Mouse (Mus musculus) gastrocnemius, postnatal 25 days (tissue): ENCODE results near the gene Uchl4. TPM values are rescaled to one million over a fixed set of nuclear protein-coding genes. Genes with fewer than 3 reads are reported as not detected.
"Not testable (repeated sequence)": the region's sequence is repeated elsewhere in the genome, so short reads cannot be mapped to it uniquely, and the experiment has no call there.

Source experiments
- DNase-seq: peaks from one replicate; pipeline ENCODE4 v3.0.0; 2022
- long read RNA-seq, 2 experiments: library from polyadenylated mRNA; stranded (forward); transcript quantifications; one replicate each; pipeline ENCODE4 v2.0.0; 2021
- total RNA-seq, 2 experiments: library from RNA; stranded (reverse); gene quantifications; 1 replicate in 1 of 2; 2 replicates in 1 of 2; pipeline ENCODE4 v1.2.3; 2021

The Uchl4 gene
- total RNA-seq, result 1 to 10 TPM; 1.4 to 1.8 TPM
- long read RNA-seq, experiment 1, result 0 reads
- long read RNA-seq, experiment 2, result 0 reads

DNA sequence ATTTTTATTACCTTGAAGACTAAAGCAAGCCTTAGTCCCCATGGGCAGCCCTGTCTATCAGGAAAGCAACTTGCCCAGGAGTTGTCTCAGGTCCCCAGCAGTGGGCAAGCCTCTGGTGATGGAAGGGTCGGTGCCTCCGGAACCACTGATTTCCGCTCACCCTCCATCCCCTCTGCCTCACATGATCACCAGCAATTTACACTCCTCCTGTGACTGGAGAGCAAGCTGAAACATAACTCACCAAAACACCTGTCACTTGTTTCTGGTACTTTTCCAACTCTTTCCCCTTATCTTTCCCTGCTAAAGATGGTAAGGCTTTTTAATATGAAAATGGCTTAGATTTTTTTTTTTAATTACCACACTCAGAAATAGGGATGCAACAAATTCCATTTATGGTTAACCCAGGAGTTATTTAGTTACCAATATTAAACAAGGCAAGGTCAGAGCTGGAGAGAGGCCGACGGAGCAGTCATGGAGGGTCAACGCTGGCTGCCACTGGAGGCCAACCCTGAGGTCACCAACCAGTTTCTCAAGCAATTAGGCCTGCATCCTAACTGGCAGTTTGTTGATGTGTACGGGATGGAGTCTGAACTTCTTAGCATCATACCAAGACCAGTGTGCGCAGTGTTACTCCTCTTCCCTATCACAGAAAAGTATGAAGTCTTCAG is at the start of gene Uchl4:
TSS of gene Uchl4 (plus strand) at position 434 of the 668 bp plus-strand sequence.
- DNase-seq, result no peak

DNA sequence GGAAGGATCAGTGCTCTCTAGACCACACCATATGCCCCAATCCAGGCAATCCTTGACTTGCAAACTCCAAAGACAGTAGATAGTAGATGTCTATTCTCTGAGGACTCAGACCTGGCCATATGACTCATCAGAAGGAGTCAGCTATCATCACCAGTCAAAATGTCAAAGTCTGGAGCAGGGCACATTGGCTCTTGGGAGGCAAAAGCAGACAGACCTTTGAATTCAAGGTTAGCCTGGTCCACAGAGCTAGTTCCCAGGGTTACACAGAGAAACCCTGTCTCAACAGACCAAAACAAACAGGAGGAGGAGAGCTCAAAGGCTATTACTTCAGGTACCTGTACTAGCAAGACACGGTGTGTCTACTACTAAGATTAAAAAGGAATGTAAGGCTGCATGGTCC is 41.1 kb upstream of the Uchl4 start:
- DNase-seq, result no peak

DNA sequence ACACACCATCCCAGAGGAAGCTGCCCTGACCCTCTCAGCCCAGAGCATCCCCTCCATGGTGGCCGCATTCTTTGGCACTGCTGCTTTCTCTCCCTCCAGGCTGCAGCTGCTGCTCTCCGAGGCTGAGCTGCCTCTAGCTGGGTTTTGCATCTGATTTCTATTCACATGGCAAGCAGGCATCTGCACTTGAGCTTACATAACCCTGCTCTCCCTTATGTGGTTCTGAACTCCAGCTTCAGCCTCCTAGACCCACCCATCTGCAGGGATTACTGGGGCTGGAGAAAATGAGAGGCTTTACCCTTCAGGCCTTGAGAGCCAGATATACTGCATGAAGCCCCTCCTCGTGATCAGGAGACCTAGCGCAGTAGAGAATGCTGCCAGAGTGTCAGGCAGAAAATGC is 39.4 kb upstream of the Uchl4 start:
- DNase-seq, result no peak

DNA sequence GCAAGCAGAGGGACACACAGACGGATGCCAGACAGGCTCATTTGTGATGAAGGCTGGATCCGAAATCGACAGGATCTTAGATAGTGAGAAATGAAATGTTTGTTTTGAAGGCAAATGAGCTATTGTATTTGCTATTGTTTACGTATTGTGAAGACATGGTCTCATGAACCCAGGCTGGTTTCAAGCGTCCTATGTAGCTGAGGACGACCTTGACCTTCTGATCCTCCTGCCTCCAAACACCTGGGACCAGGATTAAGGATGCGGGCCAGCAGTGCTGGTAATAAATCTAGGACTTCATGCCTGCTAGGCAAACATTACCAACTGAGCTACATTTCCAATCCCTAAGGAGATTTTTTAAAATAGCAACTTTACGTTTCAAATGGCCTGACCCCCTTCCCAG is 37.5 kb upstream of the Uchl4 start:
- no peak for DNase-seq

DNA sequence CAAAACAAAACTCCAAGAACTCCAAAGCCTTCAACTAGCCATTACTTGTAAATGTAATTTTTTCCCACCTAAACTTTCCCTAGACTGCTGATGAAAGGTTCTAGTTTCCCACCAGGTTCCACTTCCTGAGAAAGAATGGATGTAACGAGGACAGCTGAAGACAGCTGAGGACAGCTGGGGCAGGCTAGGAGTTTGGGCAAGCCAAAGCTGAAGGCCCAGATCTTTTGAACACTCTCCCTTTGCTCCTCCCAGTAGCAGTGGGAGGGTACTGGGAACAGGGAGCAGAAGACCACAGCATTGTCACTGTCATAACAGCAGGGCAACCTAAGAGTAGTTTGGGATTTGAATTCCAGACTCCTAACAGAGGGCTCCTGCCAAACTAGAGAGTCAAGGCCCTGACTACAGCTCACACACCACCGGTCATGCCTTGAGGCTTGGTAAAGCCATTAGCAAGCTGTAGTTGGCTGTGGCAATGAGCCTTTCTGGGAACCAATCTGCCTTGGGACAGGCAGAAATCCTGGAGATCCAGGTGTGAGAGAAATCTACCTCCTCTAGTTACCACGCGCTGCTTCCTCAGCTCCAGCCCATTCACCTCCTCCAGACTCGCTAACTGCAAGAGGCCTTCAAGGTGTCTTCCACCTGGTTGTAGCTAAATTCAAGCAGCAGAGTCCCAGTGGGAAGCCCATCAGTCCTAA is 36.8 kb upstream of the Uchl4 start:
- no peak for DNase-seq

DNA sequence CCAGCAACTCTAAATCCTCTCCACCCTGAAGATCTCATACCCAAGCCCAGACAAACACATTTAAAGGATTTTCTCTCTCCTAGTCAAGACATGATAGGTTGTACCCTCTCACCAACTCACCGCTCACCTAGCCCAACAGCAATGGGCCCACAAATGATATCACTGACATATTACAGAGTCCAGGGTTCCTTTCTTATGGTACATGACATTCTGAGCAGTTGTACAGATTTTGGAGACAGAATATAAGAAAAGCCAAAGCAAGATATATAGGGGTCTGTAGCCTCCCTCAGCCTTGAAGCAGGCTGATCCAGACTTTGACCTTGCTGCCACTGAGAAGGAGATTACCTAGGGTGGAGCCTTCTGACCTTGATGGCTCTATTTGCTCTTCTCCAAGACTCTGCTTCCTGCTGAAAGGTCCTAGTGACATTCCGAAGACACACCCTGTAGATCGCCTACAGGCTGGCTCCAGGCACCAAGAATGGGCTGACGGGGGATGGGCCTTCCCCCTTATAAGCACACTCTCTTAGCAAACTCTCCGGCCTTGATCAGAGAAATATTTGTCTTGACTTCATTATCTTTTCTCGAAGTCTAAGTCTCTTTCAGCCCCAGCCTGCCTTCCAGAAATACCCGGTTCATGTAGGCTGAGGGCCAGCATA is 36.1 kb upstream of the Uchl4 start:
- DNase-seq, result not testable (repeated sequence)

DNA sequence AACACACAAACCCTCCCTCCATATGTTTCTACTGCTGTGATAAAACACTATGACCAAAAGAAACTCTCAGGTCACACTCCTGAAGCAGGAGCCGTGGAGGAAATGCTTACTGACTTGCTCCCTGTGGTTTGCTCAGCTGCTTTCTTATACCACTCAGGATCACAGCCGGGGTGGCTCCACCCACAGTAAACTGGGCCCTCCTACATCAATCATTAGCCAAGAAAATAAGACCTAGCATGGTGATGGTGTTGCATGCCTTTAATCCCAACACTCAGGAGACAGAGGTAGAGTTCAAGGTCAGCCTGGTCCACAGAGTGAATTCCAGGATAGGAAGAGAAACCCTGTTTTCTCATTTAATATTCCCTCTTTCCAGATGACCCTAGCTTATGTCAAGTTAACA is 35.1 kb upstream of the Uchl4 start:
- no peak for DNase-seq

DNA sequence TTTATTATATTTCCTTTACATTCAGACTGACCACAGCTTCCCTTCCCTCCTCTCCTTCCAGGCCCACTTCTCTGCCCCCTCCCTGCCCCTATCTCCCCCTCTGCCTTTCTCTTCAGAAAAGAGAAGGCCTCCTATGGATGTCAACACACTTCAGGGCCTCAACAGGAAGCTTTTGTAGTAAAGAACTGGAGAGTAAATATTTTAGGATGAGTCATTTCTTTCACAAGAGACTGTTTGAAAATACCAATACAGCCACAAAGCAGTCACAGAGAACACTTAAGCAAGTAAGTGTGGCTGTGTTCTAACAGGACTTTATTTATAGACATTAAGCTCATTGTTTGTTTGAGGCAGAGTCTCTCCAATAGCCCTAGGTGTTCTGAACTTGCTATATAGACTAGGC is 32.7 kb upstream of the Uchl4 start:
- DNase-seq, result no peak

DNA sequence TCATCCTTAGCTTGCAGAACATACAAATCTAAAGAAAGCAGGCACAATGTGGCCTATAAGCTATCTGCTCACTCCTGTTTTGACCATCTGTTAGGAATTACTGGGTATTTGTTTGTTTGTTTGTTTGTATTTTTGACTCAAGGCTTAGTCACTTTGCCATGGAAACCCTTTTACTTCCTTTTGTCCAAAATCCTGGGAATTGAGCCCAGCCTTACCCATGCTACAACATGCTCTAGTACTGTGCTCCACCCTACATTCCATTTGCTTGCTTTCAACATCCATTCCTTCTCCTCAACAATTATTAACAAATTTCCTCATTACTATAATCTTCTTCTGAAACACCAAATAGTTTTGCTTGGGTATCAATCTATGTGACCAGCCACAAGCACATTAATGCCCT is 32.1 kb upstream of the Uchl4 start:
- DNase-seq, result no peak

DNA sequence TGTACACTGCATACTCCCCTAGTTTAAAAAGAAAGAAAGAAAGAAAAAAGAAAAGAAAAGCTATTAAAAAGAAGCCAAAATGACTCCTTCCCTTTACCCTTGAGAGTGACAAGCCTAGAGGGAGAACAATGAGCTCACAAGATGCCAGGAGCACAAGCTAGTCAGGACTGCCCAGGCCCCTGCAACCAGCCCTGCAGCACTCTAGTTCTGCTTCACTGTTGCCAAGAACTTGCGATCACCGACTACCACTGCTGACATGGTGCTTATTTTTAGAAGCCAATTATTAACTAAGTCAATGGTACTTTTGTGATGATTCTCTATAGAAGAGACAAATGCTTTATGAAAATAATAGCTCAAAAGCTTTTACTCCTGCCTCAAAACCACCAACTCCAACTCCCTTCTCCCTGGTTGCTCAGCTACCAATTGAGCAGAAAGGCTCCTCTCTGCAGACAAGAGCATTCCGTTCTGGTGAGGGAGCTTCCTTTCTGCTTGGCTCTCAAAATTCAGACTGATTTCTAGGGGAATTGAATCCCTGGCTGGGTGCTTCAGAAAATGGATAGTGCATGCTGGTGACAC is 27.4 kb upstream of the Uchl4 start:
- no peak for DNase-seq

DNA sequence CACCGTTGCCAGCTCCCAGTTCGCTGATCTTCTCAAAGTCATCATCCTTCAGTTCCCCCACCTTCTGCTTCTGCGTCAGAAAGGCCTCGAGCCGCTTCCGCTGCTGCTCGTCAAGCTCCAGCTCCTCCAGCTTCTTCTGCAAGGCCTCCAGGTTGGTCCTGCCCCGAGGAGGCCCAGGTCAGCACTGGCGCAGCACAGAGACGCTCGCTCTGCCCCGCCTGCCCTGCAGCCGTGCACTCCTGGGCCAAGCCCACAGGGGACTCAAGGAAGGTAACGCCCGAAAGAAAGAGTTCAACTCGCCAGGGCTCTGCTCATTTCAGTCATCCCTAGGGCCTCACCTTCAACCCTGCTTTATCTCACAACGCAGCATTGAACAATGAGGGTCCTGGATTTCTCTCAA is 20.5 kb upstream of the Uchl4 start:
- DNase-seq, result no peak

DNA sequence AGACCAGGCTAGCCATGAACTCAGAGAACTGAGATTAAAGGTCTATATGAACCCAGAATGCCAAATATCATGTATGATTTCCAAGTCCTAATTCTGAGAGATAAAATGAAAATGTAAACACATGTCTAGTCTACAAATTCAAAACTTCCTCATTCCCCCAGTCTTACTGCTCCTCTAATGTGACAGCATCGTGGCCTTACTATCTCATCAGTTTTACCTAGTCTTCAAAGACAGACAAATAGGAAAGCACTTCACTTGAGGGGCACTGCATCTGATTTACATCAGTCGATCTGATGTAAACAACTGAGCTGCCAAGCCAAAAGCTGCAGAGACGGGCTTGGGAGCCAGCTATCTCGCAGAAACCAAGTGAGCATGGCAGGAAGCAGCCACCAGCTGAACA is 18.9 kb upstream of the Uchl4 start:
- no peak for DNase-seq

DNA sequence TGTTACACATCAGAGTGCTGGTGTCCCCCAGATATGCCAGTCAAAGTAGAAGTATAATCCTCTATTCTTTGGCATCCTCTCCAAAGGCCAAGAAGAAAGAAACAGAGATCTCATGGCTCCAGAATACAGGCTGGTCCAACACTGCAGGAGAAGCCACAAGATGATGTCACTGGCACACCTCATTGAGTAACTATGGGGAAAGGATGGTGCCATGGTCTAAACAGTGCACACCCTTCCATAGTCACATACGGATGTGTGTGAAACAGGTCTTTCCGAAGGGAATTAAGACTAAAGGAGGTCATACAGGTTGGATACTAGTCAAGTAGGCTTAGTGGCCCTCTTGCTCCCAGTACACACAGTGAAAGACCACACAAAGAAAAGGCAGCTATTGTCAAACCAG is 18.4 kb upstream of the Uchl4 start:
- no peak for DNase-seq

DNA sequence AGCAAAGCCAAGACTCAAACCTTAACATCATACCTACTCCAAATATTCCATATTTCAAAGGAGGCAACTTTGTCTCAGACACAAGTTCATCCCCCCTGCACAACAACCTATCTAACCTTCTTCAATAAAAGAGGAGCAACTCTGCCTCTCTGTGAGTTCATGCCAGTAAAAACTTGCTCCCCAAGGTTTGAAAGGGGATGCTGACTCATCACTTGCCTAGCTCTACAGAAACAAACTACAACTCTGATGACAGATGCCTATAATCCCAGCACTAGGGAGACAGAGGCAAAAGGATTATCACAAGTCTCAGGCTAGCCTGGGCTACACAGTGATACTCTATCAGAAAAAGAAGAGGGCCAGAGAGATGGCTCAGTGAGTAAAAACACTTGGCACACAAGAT is 17.1 kb upstream of the Uchl4 start:
- no peak for DNase-seq

DNA sequence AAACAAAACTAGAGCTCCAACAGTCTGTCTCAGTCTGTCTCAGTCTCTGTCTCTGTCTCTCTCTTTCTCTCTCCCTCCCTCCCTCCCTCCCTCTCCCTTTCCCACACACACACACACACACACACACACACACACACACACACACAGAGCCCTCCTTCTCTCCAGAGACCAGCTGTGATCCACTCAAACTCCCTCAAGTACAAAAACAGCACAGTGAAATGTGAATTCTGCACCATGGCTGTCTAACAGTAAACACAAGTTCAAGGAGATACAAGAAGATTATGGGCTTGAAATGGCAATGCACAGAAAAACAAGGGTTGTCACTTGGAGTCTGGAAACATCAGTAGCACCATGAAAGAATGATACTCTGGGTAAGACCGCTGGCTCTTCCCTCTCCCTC is 15.7 kb upstream of the Uchl4 start:
- no peak for DNase-seq

DNA sequence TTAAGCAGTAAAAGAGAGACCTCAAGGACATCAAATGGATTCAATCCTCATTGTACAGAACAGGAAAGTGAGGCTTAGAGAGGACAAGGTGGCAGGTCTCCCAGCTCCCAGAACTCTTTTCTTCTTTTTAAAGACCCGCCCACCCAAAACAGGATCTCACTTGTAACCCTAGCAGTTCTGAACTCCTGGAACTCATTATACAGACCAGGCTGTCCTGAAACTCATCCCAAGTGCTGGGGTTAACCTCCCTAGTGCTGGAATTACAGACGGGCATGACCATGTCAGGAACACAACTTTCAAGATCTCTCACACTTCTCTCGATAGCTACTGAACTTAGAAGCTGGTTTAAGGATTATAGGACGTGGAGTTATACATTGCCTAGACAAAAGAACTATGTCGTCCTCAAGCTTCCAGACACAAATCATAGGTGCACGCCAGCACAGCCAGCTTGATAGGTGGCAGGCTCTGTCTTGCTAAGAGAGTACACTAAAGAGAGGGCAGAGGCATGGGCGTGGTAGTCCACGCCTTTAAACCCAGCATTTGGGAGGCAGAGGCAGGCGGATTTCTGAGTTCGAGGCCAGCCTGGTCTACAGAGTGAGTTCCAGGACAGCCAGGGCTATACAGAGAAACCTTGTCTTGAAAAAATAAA is 15.1 kb upstream of the Uchl4 start:
- DNase-seq, result no peak

DNA sequence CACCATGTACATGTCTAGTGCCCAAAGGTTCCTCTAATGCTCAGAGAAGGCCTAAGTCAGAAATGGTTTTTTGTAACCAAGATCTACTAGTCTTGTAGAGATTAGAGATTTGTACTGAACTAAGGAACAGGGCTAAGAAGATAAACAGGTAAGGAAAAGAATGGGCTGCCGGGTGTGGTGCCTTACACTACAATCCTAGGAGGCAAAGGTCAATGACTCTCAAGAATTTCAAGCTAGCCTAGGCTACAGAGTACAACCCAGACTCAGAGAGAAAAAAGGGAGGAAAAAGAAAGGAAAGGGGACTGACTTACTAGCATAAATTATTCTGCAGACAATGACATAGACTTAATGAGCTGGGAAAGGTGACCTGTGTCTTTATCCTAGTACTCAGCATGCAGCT is 14.4 kb upstream of the Uchl4 start:
- DNase-seq, result no peak

DNA sequence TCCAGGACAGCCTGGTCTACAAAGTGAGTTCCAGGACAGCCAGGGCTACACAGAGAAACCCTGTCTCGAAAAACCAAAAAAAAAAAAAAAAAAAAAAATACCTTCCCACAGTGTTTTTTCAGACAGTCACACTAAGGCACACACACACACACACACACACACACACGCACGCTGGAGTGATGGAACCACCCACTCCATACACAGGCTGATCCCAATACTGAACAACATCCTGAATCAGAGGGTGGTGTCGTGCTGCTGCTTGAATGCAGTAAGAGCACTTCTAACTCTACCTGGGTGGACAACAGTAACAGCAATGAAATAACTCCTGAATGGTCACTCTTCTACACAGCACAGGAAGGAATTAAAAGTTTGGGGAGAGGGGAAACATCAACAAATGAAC is 13.5 kb upstream of the Uchl4 start:
- DNase-seq, result no peak

DNA sequence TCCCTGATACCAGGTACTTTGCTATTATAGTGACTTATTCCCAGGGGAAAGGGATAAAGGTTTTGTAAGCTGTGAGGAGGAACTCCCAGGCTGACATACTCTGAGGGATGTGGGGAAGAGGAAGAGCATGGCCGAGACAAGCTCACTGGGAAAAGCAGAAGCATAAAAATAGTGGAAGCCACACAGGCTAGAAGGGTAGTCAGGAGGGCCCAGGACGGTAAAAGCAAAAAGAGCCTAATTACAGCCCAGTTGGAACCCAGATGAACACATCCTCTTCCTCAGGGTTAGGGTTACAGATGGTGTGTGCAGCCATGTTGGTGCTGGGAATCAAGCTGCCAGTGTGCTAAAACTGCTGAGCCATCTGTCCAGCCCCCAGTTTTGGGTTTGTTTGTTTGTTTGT is 12.9 kb upstream of the Uchl4 start:
- DNase-seq, result no peak

DNA sequence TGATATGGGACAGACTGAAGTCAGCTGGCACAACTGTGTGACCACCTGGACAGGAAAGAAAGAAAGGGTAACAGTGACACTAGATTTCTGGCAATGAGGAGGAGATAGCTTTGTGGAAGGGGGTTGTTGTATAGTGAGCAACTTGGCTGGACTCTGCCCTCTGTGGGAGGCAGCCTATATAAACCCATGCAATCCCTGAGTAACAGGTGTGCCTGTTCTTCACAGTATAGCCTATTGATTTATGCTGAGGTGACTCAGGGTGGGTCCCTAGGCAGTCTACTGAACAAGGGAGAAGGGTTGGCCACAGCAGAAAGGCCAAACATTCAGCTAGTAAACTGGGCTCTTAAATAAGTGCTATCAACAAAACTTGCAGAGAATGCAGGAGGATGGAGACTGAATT is 9.2 kb upstream of the Uchl4 start:
- no peak for DNase-seq

DNA sequence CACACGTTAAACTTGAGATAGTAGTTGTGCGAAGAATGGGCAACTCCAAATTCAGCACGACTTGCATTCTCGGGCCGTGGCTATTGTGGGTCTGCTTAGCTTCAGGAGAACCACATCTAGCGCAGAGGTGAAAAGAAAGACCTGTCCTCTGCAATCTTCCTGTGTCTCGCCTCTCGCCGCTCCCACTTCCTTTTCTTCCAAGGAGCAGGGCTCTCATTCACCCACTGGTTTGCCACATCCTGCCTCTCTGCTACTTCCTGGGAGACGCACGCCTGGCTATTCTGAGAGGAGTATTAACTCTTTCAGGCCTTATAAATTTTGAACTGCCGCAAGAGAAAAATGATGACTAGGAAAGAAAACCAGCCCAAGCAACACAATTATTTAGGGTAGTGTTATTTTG is 7.3 kb upstream of the Uchl4 start:
- no peak for DNase-seq

DNA sequence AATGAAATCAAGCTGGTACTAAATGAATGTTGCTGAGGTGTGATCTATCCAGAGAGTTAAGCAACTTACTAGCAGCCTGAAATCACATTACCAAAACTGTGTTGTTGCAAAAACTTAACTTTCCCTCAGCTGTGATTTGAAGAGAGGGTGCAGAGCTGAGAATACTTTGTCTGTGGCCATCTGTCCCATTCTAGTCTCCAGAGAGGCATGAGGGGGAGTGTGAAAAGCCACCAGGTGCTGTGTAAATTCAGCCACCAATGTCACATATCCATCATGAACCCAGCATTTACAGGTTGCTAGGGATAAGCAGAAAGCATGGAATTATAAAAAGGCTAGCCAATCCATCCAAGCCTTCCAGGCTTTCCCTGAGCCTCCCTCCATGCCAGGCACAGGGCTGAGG is 6.0 kb upstream of the Uchl4 start:
- no peak for DNase-seq

DNA sequence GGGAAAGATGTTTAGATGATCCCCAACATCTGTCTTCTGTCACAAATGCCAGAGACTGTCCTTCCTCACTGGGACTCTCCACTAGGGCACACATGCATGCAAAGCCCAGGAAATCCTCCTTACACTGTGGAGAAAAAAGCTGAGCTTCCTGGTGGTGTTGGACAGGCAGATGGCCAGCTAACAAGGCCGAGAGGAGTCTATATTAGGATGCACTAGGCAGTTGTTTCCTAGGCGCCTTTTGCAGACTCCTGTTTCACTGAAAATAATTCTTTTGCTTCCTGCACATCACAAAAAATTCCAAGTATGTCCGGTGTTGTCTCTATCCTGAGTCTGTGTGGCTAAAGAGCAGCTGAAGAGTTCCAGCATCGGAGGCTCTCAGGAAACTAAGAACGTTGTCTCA is 3.8 kb upstream of the Uchl4 start:
- no peak for DNase-seq
